Mouse (Mus musculus): ENCODE data around the gene Tmem213.

Tmem213 gene

DNA sequence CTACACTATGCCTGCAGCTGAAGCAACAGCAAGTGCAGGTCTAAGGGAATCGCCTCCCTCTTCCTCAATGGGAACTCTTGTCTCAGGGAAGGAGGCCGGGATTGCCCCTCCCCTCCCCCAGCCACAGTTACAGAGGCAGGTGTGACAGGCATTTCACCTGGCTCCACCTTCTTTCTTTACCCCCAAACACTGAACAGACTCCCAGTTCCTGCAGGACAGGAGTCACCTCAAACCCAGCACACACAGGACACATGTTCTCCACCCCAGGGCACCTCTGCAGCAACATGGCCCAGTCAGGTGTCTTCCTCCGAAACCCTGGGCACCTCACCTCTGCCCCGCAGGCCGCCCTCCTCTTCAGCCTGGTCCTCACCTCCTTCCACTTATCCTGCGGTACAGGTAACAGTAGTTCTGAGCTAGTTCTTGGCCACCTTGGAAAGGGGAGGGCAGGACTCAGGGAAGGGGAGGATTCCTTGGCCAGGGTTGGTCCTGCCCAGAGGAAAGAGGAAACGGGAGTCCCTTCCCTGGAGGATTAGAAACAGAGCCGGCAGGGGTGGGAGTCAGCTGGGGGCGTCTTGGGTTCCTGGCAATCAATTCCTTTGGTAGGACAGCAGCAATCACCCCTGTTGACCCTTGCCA is at the start of gene Tmem213:
Gene Tmem213, plus strand, starts transcription at position 96 of the 636 bp plus-strand sequence.
- no peak for DNase-seq (ENCODE audit: low spot score in 2 of 2)

DNA sequence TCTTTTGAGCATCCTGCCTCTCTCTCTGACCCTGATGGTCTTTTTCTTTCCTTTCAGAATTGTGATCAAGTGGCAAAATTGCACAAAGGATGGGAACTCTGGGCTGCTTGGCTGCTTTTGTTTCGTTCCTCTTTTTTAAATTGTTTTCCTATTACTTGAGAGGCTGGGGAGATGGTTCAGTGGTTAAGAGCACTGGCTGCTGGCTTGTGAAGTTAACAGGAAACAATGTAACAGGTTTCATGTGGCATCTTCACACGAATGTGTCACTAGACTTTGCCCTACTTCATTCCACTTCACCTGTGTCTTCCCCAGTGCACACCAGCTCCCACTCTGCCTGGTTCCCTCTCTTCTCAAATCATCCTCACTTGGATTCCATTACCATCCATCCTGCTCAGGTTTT is 44.4 kb upstream of the Tmem213 start:
- no peak for DNase-seq (ENCODE audit: low spot score in 2 of 2)

DNA sequence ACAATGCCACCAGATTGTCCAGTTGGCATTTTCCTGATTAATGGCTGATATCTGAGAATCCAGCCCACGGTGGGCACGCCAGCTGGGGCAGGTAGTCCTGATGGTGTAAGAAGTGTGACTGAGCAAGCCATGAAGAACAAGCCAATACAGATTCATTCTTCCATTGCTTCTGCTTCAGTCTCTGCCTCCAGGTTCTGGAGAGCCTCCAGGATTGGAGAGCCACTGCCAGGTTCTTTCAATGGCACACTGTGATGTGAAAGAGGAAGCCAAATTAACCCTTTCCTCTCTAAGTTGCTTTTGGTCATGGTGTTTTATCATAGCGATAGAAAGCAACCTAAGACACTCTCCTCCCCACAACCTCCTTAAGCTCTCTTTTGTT is 43.9 kb upstream of the Tmem213 start:
- DNase-seq (ENCODE audit: low spot score in 2 of 2): peak; percentile 37 to 43

DNA sequence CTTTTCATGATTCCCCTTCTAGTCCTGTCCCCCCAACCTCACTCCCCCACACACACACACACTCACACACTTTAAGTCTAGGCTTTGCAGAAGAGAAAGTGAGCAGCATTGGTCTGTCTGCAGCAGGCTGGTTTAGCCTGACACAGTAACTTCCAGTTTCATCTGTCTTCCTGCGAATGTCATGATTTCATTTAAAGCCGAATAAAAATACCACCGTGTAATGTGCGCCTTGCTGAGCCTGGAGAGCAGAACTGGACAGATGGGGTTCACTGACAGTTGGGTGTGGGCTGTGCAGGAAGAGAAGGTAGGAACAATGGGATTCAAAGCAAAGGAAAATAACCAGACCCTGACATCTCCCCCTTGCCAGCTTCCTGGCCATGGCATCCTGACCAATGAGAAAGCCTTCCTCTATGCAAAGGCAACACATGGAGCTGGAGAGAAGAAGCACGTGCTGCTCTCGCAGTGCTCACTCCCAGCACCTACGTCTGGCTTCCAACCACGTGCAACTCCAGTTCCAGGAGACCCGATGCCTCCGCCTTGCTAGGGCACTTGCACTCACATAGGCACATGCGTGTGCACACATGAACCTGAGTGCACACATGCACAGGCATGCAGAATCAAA is 43.4 kb upstream of the Tmem213 start:
- peak; percentile 27 for DNase-seq (ENCODE audit: low spot score in 2 of 2)

DNA sequence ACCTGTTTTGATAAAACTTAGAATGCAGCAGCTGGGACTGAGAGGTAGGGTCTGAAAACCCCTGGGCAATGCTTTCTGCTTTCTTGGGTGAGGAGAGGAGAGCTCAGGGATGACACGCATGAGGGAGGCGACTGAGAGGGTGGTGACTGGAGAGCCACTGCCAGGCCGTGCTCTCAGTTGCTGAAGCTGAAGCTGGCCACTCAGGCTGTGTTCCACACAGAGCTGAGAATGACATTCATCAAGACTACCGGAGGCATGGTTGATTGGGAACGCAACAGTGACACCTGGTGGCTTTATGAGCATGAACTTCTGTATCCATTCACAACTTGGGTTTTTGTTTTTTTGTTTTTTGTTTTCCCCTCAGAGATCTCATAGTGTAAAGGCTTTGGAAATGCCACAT is 42.8 kb upstream of the Tmem213 start:
- peak; percentile 32 to 43 for DNase-seq (ENCODE audit: low spot score in 2 of 2)

DNA sequence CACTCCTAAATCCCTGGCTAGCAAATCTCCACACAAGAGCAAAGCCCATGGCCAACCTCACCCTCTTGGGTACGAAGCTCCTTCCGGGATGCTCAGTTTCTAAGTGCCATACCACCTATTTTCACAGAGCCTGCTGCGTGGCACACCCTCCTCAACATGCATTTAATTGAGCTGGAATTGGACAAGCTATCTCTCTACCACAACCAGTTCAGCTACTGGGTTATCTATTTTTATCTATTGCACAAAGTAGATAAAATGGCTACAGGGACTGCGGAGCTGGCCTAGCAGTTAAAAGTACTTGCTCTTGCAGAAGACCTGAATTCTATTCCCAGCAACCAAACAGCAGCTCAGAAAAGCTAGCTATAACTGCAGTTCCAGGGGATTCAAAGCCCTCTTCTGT is 37.8 kb upstream of the Tmem213 start:
- no peak for DNase-seq (ENCODE audit: low spot score in 2 of 2)

DNA sequence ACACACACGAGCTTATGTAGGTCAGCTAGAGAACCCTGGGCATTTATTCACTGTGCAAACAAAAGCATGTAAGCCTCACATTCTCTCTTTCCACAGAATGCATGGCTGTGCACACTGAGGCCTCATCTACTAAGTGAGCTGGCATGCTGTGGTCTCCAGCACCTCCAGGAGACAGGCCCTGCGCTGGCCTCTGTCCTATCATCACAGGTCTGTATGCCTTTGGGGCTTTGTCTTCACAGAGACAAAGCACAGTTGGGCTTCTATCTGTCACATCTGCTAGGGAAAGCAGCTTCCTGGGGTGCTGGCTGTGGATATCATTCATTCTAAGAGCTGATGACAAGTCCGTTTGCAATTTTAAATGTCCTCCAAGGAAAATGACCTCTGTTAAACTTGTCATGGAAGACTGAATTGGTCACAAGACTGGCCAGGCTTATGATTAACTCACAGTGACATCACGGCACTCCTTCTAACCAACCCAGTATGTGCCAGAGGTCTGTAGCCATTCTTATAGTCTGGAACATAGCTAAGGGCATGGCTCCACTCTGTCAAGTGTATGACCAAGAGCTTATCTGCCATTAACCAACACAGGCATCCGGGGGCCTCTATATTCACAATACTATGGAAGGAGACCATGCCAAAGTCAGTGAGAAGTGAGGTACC is 36.8 kb upstream of the Tmem213 start:
- DNase-seq (ENCODE audit: low spot score in 2 of 2): no peak

DNA sequence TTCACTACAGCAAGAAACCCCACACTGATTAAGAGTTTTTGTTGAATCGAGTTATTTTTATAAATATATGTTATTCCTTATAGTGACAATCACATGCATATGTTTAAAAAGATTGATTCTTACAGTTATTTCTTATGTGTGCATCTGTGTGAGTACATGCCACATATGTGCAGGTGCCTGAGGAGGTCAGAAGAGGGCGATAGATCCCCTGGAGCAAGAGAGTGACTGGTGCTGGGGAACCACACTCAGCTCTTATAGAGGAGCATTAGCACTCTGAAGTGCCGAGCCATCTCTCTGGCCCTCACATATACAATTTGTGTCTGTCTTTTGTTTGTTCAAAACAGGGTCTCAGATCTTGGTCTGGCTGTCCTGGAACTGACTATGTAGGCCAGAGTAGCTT is 35.5 kb upstream of the Tmem213 start:
- no peak for DNase-seq (ENCODE audit: low spot score in 2 of 2)

DNA sequence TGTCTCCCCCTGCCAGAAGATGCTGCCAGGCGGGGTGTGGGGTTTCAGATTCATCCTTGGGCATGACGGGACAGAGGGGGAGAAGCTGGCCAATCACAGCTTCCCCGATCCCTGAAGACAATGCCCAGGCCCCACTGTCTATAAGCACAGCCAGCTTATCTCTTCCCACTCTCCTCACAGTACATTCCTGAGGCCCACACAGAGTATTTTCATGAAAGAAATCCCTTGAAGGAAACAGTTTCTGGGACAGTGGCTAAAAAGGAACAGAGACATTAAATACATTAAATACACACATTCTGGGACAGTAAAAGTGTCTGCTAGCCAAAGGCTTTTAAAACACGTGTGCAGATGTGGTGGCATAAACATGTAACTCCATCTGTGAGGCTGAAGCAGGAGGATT is 28.7 kb upstream of the Tmem213 start:
- no peak for DNase-seq (ENCODE audit: low spot score in 2 of 2)

DNA sequence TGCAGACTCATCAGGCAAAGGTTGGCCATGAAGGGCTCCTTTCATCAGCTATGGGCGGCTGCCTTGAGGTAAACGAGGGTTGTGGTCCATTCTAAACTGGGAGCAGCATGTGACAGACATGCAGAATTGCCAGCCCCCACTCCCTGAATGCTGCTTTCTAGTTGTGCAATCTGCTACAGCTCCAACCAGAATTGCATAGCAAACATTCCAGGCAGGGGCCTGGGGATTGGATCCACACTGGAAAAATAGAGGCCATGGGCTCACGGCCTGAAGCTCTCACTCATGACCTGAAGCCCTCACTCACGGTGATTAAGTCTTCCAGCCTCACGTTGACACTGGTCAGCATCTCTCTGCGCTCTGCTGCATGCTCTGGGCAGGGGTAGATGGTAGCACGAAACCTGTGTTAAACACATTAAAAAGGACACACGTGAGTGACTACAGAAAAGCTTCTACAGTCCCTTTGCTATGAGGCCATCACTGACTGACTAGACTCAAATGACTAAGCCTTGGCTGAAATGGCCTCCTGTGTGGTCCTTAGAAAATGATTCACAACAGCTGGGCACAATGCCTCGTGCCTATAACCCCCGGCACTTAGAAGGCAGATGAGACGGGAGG is 27.2 kb upstream of the Tmem213 start:
- no peak for DNase-seq (ENCODE audit: low spot score in 2 of 2)

DNA sequence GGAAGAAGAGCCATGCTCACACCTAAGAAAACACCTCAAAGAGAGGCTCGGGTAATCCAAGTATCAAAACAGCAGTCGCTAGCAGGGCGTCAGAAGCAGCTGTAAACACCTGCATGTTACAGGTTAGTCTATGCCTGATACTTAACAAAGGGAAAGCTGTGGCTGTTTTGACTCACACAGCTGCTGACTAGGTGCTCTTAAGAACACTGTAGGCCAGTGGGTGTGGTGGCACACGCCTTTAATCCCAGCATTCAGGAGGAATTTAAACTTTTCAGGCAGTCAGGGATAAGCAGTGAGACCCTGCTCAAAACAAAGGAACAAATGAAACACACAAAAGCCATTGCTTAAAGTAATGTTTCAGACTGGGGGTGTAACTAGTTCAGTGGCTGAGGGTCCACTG is 25.9 kb upstream of the Tmem213 start:
- no peak for DNase-seq (ENCODE audit: low spot score in 2 of 2)

DNA sequence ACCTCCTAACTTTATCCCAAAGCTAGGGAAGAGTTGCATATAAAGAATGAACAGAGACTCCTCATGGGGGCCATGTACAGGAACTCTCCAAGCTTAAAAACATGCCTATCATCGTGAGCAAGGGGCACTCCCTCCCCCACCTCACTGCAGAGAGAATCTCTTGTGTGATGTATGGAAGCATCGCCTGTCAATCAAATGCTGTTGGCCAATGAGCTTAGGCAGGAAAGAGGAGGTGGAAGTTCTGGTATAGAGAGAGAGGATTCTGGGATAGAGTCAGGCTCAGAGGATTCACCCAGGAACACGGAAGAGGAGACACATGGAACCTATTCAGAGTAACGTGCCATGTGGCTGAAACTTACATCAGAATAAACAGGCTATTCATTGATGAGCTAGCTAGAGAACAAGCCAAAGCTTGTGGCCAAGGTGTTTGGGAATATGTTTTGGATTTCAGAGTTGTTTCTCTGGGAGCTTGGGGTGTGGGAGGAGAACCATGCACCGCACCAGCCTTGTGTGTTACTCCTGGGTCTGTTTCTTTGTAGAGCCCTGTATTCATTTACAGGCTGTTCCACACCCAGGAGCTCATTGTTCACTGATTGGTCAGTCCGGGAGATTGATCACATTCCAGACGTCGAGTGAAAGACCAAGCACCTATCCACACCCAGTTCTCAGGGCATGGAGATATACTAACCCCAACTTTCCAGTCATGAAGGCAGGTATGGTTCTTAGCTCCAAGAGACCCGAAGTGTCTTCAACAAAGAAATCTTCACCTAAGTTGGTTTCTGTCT is 21.6 kb upstream of the Tmem213 start:
- no peak for DNase-seq (ENCODE audit: low spot score in 2 of 2)

DNA sequence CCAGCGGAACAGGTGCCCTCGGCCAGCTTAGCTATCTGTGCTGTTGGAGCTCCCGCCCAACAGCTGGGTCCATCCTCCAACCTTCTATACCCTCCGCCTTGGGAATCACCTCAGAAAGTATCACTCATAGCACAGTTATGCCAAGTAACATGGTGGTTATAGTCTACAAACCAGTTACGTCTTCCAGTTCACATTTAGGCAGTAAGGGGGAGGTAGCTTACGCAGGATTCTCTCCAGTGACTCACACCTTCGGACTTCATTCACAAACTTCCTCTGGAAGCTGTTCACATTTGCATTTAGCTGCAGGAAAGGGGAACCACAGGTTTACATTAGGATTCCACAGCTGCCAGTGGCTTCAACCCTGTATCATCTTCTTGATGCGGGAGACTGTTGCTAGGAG is 16.5 kb upstream of the Tmem213 start:
- no peak for DNase-seq (ENCODE audit: low spot score in 2 of 2)

DNA sequence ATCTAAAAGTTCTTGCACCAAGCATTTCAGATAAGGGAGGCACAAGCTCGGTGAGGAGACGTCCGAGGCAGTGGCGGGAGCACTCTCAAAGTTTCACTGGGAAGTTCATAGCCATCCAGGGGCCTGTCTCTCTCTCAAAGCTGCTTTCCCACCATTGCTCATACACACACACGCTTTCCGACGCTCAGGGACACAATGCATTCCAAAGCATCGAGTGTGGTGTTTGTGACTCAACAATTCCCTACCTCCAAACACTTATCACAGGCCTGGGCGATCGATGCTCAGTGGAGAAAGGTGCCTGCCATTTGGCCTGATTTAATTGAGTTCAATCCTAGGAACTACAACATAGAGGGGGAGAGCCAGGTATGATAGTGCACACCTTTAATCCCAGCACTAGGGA is 14.4 kb upstream of the Tmem213 start:
- DNase-seq (ENCODE audit: low spot score in 2 of 2): no peak

DNA sequence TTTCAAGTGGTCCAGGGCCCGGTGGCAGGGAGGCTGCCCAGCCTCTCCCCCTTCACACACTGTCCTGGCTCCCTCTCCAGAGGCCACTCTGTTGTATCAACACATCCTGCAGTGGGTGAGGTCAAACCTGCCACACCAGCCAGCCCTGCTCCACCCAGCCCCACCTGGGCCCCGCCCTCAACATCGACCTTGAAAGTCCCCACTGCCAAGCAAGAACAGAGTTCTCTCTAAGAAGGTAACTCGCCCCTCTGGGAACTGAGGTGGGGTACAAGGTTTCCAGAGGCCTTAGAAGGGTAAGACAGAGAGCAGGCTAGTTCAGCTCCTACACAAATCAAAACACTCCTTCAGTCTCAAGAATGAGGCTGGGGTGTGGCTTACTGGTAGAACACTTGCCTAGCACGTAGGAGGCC is 12.1 kb upstream of the Tmem213 start:
- DNase-seq (ENCODE audit: low spot score in 2 of 2): no peak

DNA sequence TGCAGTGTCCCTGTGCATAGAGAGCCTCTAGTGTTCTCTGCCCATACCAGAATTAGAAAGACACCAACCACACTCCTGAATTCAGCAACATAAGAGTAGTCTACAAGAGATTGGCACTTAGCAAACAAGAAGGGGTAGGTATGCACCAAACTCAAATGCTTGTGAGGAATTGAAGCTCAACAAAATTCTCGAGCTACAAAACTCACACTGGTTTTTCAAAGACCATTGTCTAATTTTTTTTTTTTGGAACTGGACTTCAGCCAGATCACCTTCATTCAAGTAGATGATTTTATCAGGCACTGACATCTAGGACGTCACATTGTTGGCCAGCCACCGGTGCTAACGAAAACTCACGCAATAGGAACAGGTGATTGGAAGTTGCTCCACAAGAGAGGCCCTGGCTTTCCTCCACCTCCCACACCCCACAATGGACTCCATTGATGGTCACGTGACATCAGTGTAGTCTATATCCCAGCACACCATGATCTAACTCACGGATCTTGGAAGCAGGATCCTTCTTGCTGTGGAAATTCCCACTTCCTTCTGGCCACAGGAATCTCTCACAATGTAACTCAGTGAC is 6.7 kb upstream of the Tmem213 start:
- DNase-seq (ENCODE audit: low spot score in 2 of 2): no peak

DNA sequence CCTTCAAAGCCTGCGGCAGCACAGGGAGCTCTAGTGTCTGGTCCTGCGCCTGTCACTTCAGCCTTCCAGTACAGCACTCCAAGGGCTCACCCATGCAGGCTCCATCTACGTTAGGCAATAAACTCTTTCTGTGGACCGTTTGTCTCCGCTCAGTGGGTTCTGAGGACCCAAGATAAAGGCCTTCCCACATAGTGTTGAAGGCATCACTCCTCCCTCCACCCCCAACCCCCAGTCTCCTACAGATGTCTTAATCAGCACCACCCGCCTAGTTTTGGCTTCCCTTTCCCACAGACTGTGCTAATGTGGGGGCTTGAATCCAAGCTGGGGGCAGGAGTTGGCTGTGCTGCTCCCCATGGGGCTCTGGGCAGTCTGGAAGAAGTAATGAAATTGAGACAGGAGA is 5.3 kb upstream of the Tmem213 start:
- no peak for DNase-seq (ENCODE audit: low spot score in 2 of 2)

DNA sequence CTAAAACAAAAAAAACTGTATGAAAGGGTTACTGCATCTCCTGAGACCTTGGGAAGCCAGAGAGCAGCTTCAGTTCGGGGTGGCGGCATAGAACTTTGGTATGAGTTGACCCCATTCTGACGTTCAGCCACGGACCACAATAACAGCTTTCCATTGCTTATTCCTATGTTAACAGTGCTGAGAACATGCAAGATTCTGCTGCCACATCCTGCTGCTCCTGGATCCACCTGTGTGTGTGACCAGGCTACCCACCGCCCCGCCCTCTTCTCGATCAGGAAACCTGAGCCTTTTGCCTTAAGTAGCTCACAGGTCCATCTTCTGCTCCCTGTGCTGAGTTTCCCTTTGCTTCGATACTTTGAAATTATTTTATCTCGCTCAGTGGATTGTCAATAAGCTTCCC is 3.1 kb upstream of the Tmem213 start:
- DNase-seq (ENCODE audit: low spot score in 2 of 2): no peak

DNA sequence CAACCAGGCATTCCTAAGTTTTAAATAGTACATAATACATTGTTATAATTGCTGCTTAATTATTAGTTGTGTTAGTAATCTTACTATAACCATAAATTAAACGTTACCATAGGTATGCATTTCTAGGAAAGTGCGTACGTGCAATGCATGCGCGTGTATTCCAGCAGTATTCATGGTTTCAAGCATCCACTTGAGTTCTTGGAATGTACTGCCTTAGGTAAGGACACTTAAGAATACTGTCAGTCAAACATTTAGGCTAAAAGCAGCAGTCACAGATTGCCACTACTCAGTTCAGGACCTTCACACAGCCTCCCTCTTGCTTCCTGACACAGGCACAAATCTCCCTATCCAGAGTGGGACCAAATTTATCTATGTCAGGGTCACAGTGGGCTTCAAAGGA is 606 bp upstream of the Tmem213 start:
- no peak for DNase-seq (ENCODE audit: low spot score in 2 of 2)

DNA sequence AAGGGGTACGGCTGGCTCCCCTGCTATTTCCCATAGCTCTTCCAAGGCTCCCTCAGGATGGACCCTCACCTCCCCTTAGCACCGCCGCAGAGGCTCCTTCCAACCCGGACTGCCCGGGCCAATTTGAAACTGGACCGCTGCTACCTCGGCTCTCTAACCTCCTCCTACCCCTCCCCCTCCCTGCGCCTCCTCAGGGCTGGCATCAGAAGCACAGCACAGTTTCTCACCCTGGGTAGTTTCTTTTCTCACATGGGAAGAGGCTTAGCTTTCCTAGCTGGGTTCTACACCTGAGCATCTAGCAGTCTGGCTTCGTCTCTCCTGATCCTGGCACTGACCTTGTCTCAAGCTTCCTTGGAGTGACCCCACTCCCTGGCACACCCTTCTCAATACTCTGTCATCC is 816 bp downstream of the Tmem213 start:
- DNase-seq (ENCODE audit: low spot score in 2 of 2): no peak

DNA sequence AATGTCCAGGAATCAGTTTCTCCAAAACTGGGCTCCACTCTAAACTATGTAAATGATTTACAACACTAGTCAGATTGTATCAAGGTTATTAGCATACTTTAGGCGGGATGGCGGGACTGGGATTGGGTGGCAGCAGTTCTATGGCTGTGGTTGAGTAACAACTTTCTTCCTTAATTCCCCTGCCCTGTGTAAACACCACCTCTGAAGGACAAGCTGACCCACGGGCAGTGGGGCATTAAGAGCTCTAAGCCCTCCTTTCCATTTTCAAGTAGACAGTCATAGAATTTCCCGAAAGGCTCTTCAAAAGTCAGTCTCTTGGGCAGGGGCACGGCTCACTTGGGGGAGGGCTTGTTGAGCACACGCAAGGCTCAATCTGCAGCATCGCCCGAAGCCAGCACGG is 1.8 kb downstream of the Tmem213 start:
- no peak for DNase-seq (ENCODE audit: low spot score in 2 of 2)

Measured in frontal cortex, postnatal 14 days (tissue).